Mouse (Mus musculus) C2C12 (cell line): ENCODE results near the gene Ndufa12. TPM values are rescaled to one million over a fixed set of nuclear protein-coding genes. Genes with fewer than 3 reads are reported as not detected.

Source experiments
- H3K27me3 ChIP-seq: one replicate; pipeline ENCODE4 v1.6.1; 2011; ENCODE audit not compliant: control insufficient read depth, insufficient read depth, insufficient read length
- H3K36me3 ChIP-seq: one replicate; pipeline ENCODE4 v1.6.1; 2011; ENCODE audit not compliant: control insufficient read depth, insufficient read depth
- H3K4me3 ChIP-seq: one replicate; pipeline ENCODE4 v1.5.1; 2011; ENCODE audit warnings: mild to moderate bottlenecking, control low read depth; ENCODE audit not compliant: poor library complexity, insufficient read depth, severe bottlenecking
- H3K79me2 ChIP-seq: one replicate; pipeline ENCODE4 v1.6.1; 2011; ENCODE audit not compliant: control insufficient read depth, insufficient read depth
- H3K79me3 ChIP-seq: one replicate; pipeline ENCODE4 v1.6.1; 2011; ENCODE audit warnings: low read depth, control low read depth
- H3ac ChIP-seq: one replicate; pipeline ENCODE3; 2011; ENCODE audit warnings: low read depth; ENCODE audit not compliant: control insufficient read depth, insufficient read length
- CEBPB ChIP-seq: IDR thresholded peaks from one replicate; pipeline ENCODE4 v1.6.1; 2011; ENCODE audit warnings: low read depth, mild to moderate bottlenecking, control low read depth, moderate library complexity
- CTCF ChIP-seq: IDR thresholded peaks from one replicate; pipeline ENCODE4 v1.5.1; 2011; ENCODE audit not compliant: control insufficient read depth, insufficient read depth, insufficient read length
- FOSL1 ChIP-seq: IDR thresholded peaks from one replicate; pipeline ENCODE4 v1.8.0; 2011; ENCODE audit warnings: mild to moderate bottlenecking, low read length; ENCODE audit not compliant: poor library complexity, insufficient read depth, severe bottlenecking
- MAX ChIP-seq: IDR thresholded peaks from one replicate; pipeline ENCODE4 v1.6.1; 2011; ENCODE audit warnings: mild to moderate bottlenecking, control low read depth
- MYOD1 ChIP-seq: IDR thresholded peaks from one replicate; pipeline ENCODE4 v1.6.1; 2011; ENCODE audit warnings: low read depth; ENCODE audit not compliant: control insufficient read depth, insufficient read length
- MYOG ChIP-seq: IDR thresholded peaks from one replicate; pipeline ENCODE4 v1.6.1; 2011; ENCODE audit not compliant: control insufficient read depth, insufficient read length; ENCODE audit errors: extremely low read depth
- USF1 ChIP-seq: IDR thresholded peaks from one replicate; pipeline ENCODE4 v1.6.1; 2011; ENCODE audit warnings: low read depth, mild to moderate bottlenecking, control low read depth, moderate library complexity
- polyA plus RNA-seq: library from polyadenylated mRNA; unstranded; fragments of >200 nt; fragmentation: generic; extraction: Trizol; gene quantifications from one replicate; pipeline ENCODE4 v1.2.1, GENCODE M21; 2012; ENCODE audit warnings: missing spikeins

The Ndufa12 gene
- polyA plus RNA-seq, 1 experiment: 364 TPM

DNA sequence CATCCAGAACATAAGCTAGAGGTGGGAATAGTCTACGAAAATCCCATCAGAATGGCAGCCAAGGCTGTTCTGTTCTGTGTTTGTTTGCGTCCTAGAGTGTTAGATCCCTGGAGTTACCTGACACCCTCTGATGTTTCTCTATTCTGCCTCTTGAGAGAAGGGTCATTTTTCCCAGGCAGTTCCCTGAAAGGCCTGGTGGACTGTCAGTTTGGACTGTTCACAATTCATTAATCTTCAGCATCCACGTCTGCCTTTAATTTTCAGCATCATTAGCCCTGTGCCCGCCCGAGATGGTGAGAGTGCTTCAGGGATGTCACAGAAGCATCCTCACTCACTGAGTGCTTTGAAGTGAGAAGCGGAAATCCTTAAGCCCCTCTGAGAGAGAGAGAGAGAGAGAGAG lies 57.2 kb downstream of the Ndufa12 start:
- no peak overlapping the region for H3ac ChIP-seq
- H3K79me3 ChIP-seq: no peaks in the 10 kb centered on the region
- H3K4me3 ChIP-seq: no peak overlapping the region
- no peaks in the 10 kb centered on the region for H3K36me3 ChIP-seq
- no peaks in the 10 kb centered on the region for H3K79me2 ChIP-seq
- H3K27me3 ChIP-seq: no peaks in the 10 kb centered on the region
- TF ChIP-seq USF1: no peak
- no peak for TF ChIP-seq FOSL1
- no peak for TF ChIP-seq CEBPB
- TF ChIP-seq MYOD1: no peak
- TF ChIP-seq CTCF: no peak
- TF ChIP-seq MAX: no peak
- no peak for TF ChIP-seq MYOG

DNA sequence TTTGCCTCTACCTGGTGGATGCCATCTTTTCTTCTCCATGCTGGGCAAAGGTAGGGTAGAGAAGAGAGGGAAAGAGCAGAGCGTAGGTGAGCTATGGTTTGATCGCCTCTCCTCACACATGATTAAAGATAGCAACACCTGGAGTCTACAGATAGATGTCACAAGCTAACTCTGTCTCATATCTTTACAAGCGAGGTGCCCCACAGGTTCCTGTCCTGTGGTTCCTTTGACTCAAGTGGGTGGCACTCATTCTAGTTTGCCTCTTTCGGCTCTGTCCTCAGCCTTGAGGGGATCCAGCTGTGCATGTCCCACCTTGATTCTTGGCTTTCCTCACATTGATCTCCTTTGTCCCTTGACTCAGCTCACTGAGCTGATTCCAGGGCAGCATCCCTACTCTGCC lies 58.0 kb downstream of the Ndufa12 start:
- H3ac ChIP-seq: no peak overlapping the region
- TF ChIP-seq CEBPB (no peak), MAX (no peak), CTCF (no peak), MYOD1 (no peak), USF1 (no peak), MYOG (no peak), FOSL1 (no peak)
- H3K36me3 ChIP-seq: no peaks in the 10 kb centered on the region
- no peak overlapping the region for H3K4me3 ChIP-seq
- no peaks in the 10 kb centered on the region for H3K79me2 ChIP-seq
- no peaks in the 10 kb centered on the region for H3K79me3 ChIP-seq
- peaks cover 6% of the 10 kb centered on the region for H3K27me3 ChIP-seq

DNA sequence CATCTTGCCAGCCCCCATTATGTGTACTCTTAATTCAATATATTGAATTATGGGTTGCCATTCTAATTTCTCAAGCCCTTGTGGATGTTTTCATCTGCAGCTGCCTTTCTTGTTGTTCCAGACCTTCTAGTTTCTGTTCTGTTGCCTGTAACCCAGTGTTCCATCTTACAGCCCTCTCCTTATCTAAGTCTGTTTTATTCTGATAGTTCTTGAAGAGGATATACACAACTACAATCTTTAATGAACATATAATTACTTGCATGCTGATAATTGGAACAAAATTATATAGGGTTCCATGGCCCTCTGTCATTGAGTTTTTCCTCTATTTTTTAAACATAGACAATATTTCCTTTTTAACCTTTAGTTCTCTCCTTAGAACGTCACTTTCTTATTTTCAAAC lies 62.0 kb downstream of the Ndufa12 start:
- Histone ChIP-seq H3K36me3 (no peaks in the 10 kb centered on the region), H3K27me3 (peaks cover 20% of the 10 kb centered on the region), H3K79me3 (no peaks in the 10 kb centered on the region), H3K4me3 (no peak overlapping the region), H3K79me2 (no peaks in the 10 kb centered on the region), H3ac (no peak overlapping the region)
- TF ChIP-seq MYOD1: no peak
- TF ChIP-seq MYOG: no peak
- no peak for TF ChIP-seq USF1
- TF ChIP-seq FOSL1: no peak
- no peak for TF ChIP-seq CTCF
- no peak for TF ChIP-seq MAX
- TF ChIP-seq CEBPB: no peak

DNA sequence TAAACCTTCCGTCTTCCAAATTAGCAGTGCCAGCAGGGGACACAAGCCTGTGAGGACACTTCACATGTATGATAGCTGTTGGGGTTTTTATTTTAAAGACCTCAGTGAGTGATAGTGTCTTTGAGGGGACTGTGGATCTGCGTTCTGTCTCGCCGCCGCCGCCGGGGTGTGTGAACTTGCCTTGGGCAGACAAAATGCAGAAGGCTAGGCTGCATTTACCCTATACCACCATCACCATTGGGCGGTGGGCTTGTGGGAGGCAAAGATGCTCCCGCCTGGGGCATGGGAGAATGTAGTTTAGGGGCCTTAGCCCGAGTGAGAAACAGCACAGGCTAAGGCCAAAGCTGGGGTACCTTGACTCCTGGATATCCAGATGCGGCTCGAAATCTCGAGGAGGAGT lies 64.1 kb downstream of the Ndufa12 start:
- H3ac ChIP-seq: no peak overlapping the region
- H3K79me3 ChIP-seq: no peaks in the 10 kb centered on the region
- H3K4me3 ChIP-seq: no peak overlapping the region
- H3K36me3 ChIP-seq: no peaks in the 10 kb centered on the region
- TF ChIP-seq MAX (no peak), MYOD1 (no peak), FOSL1 (no peak), MYOG (no peak), USF1 (no peak), CEBPB (no peak), CTCF (no peak)
- H3K27me3 ChIP-seq: peaks cover 24% of the 10 kb centered on the region
- no peaks in the 10 kb centered on the region for H3K79me2 ChIP-seq

DNA sequence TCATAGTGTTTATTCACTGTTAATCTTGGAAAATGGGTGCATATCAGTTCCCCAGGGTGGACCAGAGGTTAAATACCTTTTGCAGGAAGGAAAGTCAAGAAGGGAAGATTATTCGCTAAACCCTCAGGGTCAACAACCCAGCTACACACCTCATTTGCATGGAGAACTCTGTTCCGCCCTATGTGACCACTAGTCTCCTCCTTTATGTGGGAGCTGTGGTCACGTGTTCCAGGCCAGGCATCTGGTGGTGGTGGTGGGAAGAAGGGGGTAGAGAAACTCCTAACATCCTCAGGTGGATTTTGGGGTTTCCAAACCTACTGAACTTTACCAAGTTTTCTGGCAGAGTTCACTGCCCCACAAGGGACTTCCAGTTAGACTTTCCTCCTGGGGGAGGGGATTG lies 64.7 kb downstream of the Ndufa12 start:
- TF ChIP-seq CTCF (no peak), USF1 (peak; percentile 64), MYOG (no peak), MAX (no peak)
- Histone ChIP-seq H3K36me3 (no peaks in the 10 kb centered on the region), H3K27me3 (peaks cover 24% of the 10 kb centered on the region), H3K79me3 (no peaks in the 10 kb centered on the region), H3K79me2 (no peaks in the 10 kb centered on the region), H3K4me3 (no peak overlapping the region), H3ac (no peak overlapping the region)

DNA sequence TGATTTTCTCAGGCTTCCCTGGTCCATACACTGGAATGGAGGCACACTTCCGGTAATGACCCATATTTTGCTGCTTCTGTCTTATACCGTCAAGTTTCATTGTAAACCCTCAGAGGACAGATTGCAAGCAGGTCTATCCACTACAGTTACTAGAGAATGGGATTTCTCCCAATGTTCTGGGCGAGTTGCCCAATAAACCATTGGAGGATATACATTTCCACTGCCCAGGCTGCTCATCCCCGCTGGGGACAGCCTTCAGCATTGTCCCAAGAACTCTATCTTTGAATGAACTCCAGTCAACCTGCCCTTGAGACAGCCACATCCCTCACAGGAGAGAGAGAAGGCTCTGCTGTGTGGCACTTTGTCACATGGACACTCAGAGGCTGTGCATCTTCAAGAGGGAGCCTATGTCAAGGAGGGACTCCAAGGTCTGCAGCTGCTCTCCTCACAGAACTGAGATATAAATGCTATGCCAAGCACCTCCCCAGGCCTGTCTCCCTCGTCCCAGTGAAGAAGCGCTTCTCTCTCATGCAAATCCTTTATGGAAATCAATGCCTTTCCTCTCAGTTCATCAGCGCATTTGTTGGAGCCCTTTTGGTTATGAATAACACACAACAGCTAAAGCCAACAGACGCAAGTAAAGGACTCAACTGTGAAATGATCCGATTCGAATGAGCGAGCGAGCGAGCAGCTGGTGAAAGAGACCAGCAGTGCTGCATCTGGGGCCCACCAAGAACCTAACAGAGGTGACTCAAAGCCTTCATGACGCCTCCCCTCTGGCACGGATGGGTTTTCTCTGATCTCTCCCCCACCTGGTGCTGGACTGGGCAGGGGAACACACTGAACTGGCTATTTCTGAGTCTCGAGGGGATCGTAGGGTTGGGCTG lies 67.4 kb downstream of the Ndufa12 start:
- H3K36me3 ChIP-seq: no peaks in the 10 kb centered on the region
- H3K4me3 ChIP-seq: no peak overlapping the region
- no peak overlapping the region for H3ac ChIP-seq
- H3K79me3 ChIP-seq: no peaks in the 10 kb centered on the region
- no peaks in the 10 kb centered on the region for H3K79me2 ChIP-seq
- TF ChIP-seq MYOG (no peak), FOSL1 (no peak), MAX (no peak), CEBPB (no peak), MYOD1 (no peak)
- H3K27me3 ChIP-seq: peaks cover 24% of the 10 kb centered on the region

Other genes starting within 250 kb of the Ndufa12 start
- 10.2 TPM for gene Vezt, start 162.9 kb upstream of the Ndufa12 start, polyA plus RNA-seq
- 1.3 TPM for gene Fgd6, start 162.7 kb upstream of the Ndufa12 start, polyA plus RNA-seq
- gene Nr2c1, start 50.7 kb upstream of the Ndufa12 start, polyA plus RNA-seq: 5.2 TPM
- not detected for gene Gm4792, start 100.0 kb downstream of the Ndufa12 start, polyA plus RNA-seq
- 3.5 TPM for gene Tmcc3, start 113.2 kb downstream of the Ndufa12 start, polyA plus RNA-seq